Mouse (Mus musculus) CH12.LX (cell line): ENCODE data around the gene Slc30a9.

ENCODE experiments used
- CTCF ChIP-seq, 2 experiments: IDR thresholded peaks in 1 of 2; conservative IDR thresholded peaks in 1 of 2; 2 replicates each; pipeline ENCODE4 v1.5.1; 2011 to 2012; ENCODE audit warnings: low read depth in 2 of 2, low read length in 2 of 2, improper control_type of control experiment in 1 of 2, inconsistent platforms in 1 of 2, mild to moderate bottlenecking in 1 of 2, moderate library complexity in 1 of 2
- UBTF ChIP-seq: IDR thresholded peaks from 2 replicates; pipeline ENCODE4 v1.6.1; 2012; ENCODE audit warnings: low read depth, mild to moderate bottlenecking, inconsistent platforms, low read length, improper control_type of control experiment, moderate library complexity

GRCm38 (mm10) chr5:67280400-67280799 lies 26.4 kb upstream of the Slc30a9 start:
- TF ChIP-seq UBTF = no peak
- no peak for TF ChIP-seq CTCF (conservative IDR thresholded peaks at IDR 0.05 in 1 of 2, IDR thresholded peaks at IDR 0.05 in 1 of 2; ENCODE audit: low read depth in 2 of 2, low read length in 2 of 2)
